Mouse (Mus musculus) Patski (cell line): Measurements from ENCODE around the gene Smg9. TPM values are rescaled to one million over a fixed set of nuclear protein-coding genes. Genes with fewer than 3 reads are reported as not detected.

Source experiments
- ATAC-seq: fragments of 100-300 bp; one replicate; pipeline ENCODE4 v1.8.0; 2021
- CTCF ChIA-PET: fragments of 350-600 bp; sonication (Branson Sonifier 250); formaldehyde crosslinking; loops from one replicate; lab custom pipeline; 2022; ENCODE audit warnings: inconsistent platforms; lab: Charles Lee
- POLR2A ChIA-PET: fragments of 350-600 bp; sonication (Branson Sonifier 250); formaldehyde crosslinking; loops from one replicate; lab custom pipeline; 2022; ENCODE audit warnings: antibody characterized with exemption, inconsistent platforms; lab: Charles Lee
- DNase-seq: peaks from one replicate; pipeline ENCODE4 v3.0.0-alpha.2; 2011; ENCODE audit warnings: low read depth, low spot score
- H3K27me3 ChIP-seq: fragments of 371-371 bp; one replicate; pipeline ENCODE4 v1.5.1; 2021
- CTCF ChIP-seq: fragments of 100-300 bp; IDR thresholded peaks from one replicate; pipeline ENCODE4 v1.5.1; 2021
- in situ Hi-C: fragments of 300-500 bp; cut with MboI; formaldehyde crosslinking; loops from 3 replicates; pipeline ENCODE4 v1.11.1; 2018; ENCODE audit warnings: low pct_unique_long_range_greater_than_20kb, mixed read lengths
- polyA plus RNA-seq: library from polyadenylated mRNA; unstranded; gene quantifications from one replicate; pipeline ENCODE4 v1.2.3, GENCODE M21; 2021

Smg9 gene
- polyA plus RNA-seq, 1 experiment from 2014 or later, result 26.6 TPM

DNA sequence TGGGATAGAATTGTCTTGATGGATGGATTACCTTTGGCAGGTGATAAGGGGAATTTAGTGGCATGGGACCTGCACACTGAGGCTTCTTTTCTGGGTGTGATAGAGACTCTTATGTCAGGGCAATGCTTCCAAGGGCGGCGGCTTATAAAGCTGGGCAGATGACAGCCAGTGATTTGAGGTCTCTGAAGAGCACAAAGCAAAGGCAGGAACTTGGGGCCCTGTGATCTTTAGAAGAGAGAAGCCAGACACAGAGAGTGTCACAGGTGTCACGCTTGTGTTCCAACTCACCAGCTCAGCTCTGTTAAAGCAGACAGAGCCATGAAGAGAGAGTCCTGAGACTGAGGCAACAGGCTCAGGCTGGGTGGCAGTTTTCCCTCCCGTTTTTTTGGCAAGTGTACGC lies 68.5 kb downstream of the Smg9 start:
- ChIA-PET POLR2A (interaction anchor here (0.8 kb wide), 1 partner anchor 50 kb away, joined by 3 read pairs; no protein-coding TSS in a partner anchor), CTCF (interaction anchor here (2.1 kb wide), 1 partner anchor 26 kb away, joined by 12 read pairs; no protein-coding TSS in a partner anchor)
- TF ChIP-seq CTCF, result no peak
- ATAC-seq (no peak), DNase-seq (no peak)
- in situ Hi-C loops, result no loop called here
- no peaks in the 10 kb centered on the region for H3K27me3 ChIP-seq

DNA sequence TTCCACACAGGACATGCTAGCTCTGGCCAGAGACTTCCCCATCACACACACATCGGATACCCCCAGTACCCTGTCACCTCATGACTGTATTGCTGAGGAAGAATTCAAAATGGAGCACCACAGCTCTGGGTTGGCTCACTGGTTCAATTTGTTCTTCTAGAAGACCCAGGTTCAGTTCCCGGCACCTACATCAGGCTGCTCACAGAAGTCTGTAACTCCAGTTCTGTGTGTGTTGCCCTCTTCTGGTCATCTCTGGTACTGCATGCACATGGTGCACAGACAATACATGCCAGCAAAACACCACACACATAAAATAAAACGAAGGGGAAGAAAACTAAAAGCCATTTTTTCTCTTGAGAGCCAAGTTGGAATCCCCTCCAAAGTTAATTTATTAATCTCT lies 69.7 kb downstream of the Smg9 start:
- DNase-seq, result no peak
- CTCF ChIA-PET, result no interaction called here
- ATAC-seq, result no peak
- H3K27me3 ChIP-seq, result no peaks in the 10 kb centered on the region
- TF ChIP-seq CTCF, result peak; percentile 71
- in situ Hi-C loops, result no loop called here
- POLR2A ChIA-PET, result no interaction called here

DNA sequence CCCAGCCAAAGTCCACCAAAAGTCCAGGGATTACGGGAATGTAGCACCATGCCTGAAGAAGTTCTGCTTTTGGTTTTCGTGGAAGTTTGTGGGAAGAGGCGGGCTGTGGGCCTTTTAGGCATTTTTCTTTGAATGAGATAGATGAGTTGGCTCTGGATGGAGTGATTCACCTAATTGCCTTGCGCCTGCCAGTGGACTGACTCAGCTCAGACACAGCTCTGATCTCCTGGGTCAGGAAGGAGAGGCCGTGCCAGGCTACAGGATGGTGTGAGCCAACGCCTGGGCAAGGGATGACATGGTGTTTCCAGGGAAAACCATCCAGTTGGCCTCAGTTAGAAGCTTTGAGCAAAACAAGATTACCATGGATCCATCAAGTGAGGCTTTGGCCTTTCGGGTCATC lies 70.9 kb downstream of the Smg9 start:
- no peaks in the 10 kb centered on the region for H3K27me3 ChIP-seq
- in situ Hi-C loops, result loop anchor here (10.0 kb wide), 1 partner anchor 184 kb away; no protein-coding TSS in a partner anchor
- ChIA-PET POLR2A (interaction anchor here (0.8 kb wide), 1 partner anchor 27 kb away, joined by 3 read pairs; no protein-coding TSS in a partner anchor), CTCF (interaction anchor here (1.3 kb wide), 1 partner anchor 29 kb away, joined by 5 read pairs; no protein-coding TSS in a partner anchor)
- no peak for TF ChIP-seq CTCF
- ATAC-seq, result peak; percentile 98
- DNase-seq, result peak; percentile 83

Other genes with a start within 250 kb of the Smg9 start
- 0.10 TPM for gene Zfp114, start 224.6 kb upstream of the Smg9 start, polyA plus RNA-seq
- gene Zfp111, start 188.2 kb upstream of the Smg9 start, polyA plus RNA-seq, result 8.1 TPM
- gene Zfp109, start 162.1 kb upstream of the Smg9 start, polyA plus RNA-seq, result 4.2 TPM
- gene Zfp108, start 144.8 kb upstream of the Smg9 start, polyA plus RNA-seq, result 4.6 TPM
- gene Zfp93, start 129.2 kb upstream of the Smg9 start, polyA plus RNA-seq, result 12.5 TPM
- 14.0 TPM for gene Zfp61, start 98.4 kb upstream of the Smg9 start, polyA plus RNA-seq
- gene Zfp94, start 83.0 kb upstream of the Smg9 start, polyA plus RNA-seq, result 8.8 TPM
- gene Tescl, start 65.7 kb upstream of the Smg9 start, polyA plus RNA-seq, result not detected
- not detected for gene Lypd5, start 50.4 kb upstream of the Smg9 start, polyA plus RNA-seq
- gene Kcnn4, start 29.4 kb upstream of the Smg9 start, polyA plus RNA-seq, result not detected
- not detected for gene Irgc1, start 52.7 kb downstream of the Smg9 start, polyA plus RNA-seq
- gene Plaur, start 62.9 kb downstream of the Smg9 start, polyA plus RNA-seq, result 87.9 TPM
- gene Cadm4, start 82.4 kb downstream of the Smg9 start, polyA plus RNA-seq, result 44.1 TPM
- gene Zfp428, start 107.4 kb downstream of the Smg9 start, polyA plus RNA-seq, result 32.4 TPM
- gene AC161166.1, start 112.8 kb downstream of the Smg9 start, polyA plus RNA-seq, result 0.21 TPM
- gene Irgq, start 131.1 kb downstream of the Smg9 start, polyA plus RNA-seq, result 28.8 TPM
- 0.26 TPM for gene Pinlyp, start 146.5 kb downstream of the Smg9 start, polyA plus RNA-seq
- 60.3 TPM for gene Xrcc1, start 146.7 kb downstream of the Smg9 start, polyA plus RNA-seq
- gene Ethe1, start 187.9 kb downstream of the Smg9 start, polyA plus RNA-seq, result 74.5 TPM
- not detected for gene Zfp575, start 188.0 kb downstream of the Smg9 start, polyA plus RNA-seq
- 2.7 TPM for gene Phldb3, start 211.1 kb downstream of the Smg9 start, polyA plus RNA-seq
- not detected for gene Lypd3, start 236.9 kb downstream of the Smg9 start, polyA plus RNA-seq